Mouse (Mus musculus) stomach, embryonic 16.5 days (tissue): ENCODE results near the gene Slc24a3. TPM values are rescaled to one million over a fixed set of nuclear protein-coding genes. Genes with fewer than 3 reads are reported as not detected.

Source experiments
- ATAC-seq: fragments of 200-750 bp; cut with Nextera tagmentation; 2 replicates; pipeline ENCODE4 v1.8.0; 2017; ENCODE audit warnings: moderate number of reproducible peaks, moderate TSS enrichment; ENCODE audit not compliant: insufficient read depth, low FRiP score
- H3K27ac ChIP-seq: fragments of 300-500 bp; sonication (generic); 2 replicates; pipeline ENCODE4 v1.5.1; 2014; ENCODE audit warnings: low read length
- H3K27me3 ChIP-seq: fragments of 300-500 bp; sonication (generic); 2 replicates; pipeline ENCODE4 v1.6.1; 2014; ENCODE audit warnings: low read length, control low read depth, mixed read lengths; ENCODE audit not compliant: control insufficient read depth, insufficient read depth
- H3K36me3 ChIP-seq: fragments of 300-500 bp; sonication (generic); 2 replicates; pipeline ENCODE4 v1.6.1; 2014; ENCODE audit warnings: low read length; ENCODE audit not compliant: control insufficient read depth, insufficient read depth
- H3K4me1 ChIP-seq: fragments of 300-500 bp; sonication (generic); 2 replicates; pipeline ENCODE4 v1.6.1; 2014; ENCODE audit warnings: low read length, control low read depth, mixed read lengths; ENCODE audit not compliant: control insufficient read depth, insufficient read depth
- H3K4me2 ChIP-seq: fragments of 300-500 bp; sonication (generic); 2 replicates; pipeline ENCODE4 v1.6.1; 2014; ENCODE audit warnings: low read depth, low read length, mixed read lengths
- H3K4me3 ChIP-seq: fragments of 300-500 bp; sonication (generic); replicated peaks from 2 replicates; pipeline ENCODE4 v1.5.1; 2014; ENCODE audit warnings: mild to moderate bottlenecking, low read length
- H3K9ac ChIP-seq: fragments of 300-500 bp; sonication (generic); 2 replicates; pipeline ENCODE4 v1.6.1; 2014; ENCODE audit warnings: low read length
- H3K9me3 ChIP-seq: fragments of 300-500 bp; sonication (generic); replicated peaks from 2 replicates; pipeline ENCODE4 v1.6.1; 2016; ENCODE audit warnings: low read length, control low read depth; ENCODE audit not compliant: control insufficient read depth
- WGBS: fragments of 180-500 bp; shearing (Covaris S2); extraction: QIAGEN DNeasy Blood & Tissue Kit; methylation state at CpG from one replicate; pipeline ENCODE4 v1.1.7; 2014; 5-methylcytosine and 5-hydroxymethylcytosine counted together
- polyA plus RNA-seq: library from polyadenylated mRNA; unstranded; fragments of >200 nt; fragmentation: Nextera tagmentation; extraction: Ambion mirVana; gene quantifications from 2 replicates; pipeline ENCODE4 v1.2.1, GENCODE M21; 2015

Gene Slc24a3
- polyA plus RNA-seq, 1 experiment from 2014 or later: 3.4 TPM

- no peak overlapping the region for H3K4me2 ChIP-seq
- no peak overlapping the region for H3K4me3 ChIP-seq
- no peak overlapping the region for H3K9ac ChIP-seq
- H3K36me3 ChIP-seq: no peaks in the 10 kb centered on the region
- WGBS: 67% methylated on average over 1 of the region's 1 CpGs
- H3K27ac ChIP-seq: no peak overlapping the region
- H3K4me1 ChIP-seq: no peaks in the 10 kb centered on the region
- no peak for ATAC-seq
- no peaks in the 10 kb centered on the region for H3K9me3 ChIP-seq
- no peaks in the 10 kb centered on the region for H3K27me3 ChIP-seq
These were observed 177.0 kb downstream of the Slc24a3 start for GRCm38 (mm10) chr2:145344521-145344920.

- H3K27me3 ChIP-seq: no peaks in the 10 kb centered on the region
- no peak for ATAC-seq
- no peaks in the 10 kb centered on the region for H3K4me1 ChIP-seq
- WGBS: 80% methylated on average over 1 of the region's 1 CpGs
- H3K9me3 ChIP-seq: no peaks in the 10 kb centered on the region
- no peak overlapping the region for H3K9ac ChIP-seq
- H3K27ac ChIP-seq: no peak overlapping the region
- no peak overlapping the region for H3K4me3 ChIP-seq
- H3K36me3 ChIP-seq: no peaks in the 10 kb centered on the region
- H3K4me2 ChIP-seq: no peak overlapping the region
These were observed 186.2 kb downstream of the Slc24a3 start for GRCm38 (mm10) chr2:145353801-145354200.

- Histone ChIP-seq H3K9me3 (no peaks in the 10 kb centered on the region), H3K27ac (no peak overlapping the region), H3K4me1 (no peaks in the 10 kb centered on the region), H3K4me3 (no peak overlapping the region), H3K4me2 (no peak overlapping the region), H3K27me3 (no peaks in the 10 kb centered on the region), H3K36me3 (no peaks in the 10 kb centered on the region), H3K9ac (no peak overlapping the region)
- 70% methylated on average over 6 of the region's 6 CpGs for WGBS
- ATAC-seq: no peak
These were observed 190.8 kb downstream of the Slc24a3 start for GRCm38 (mm10) chr2:145358236-145358942.

- Histone ChIP-seq H3K36me3 (no peaks in the 10 kb centered on the region), H3K27me3 (no peaks in the 10 kb centered on the region), H3K4me2 (no peak overlapping the region), H3K27ac (no peak overlapping the region), H3K4me1 (no peaks in the 10 kb centered on the region), H3K9ac (no peak overlapping the region), H3K9me3 (no peaks in the 10 kb centered on the region), H3K4me3 (no peak overlapping the region)
- ATAC-seq: no peak
- WGBS: 42% methylated on average over 2 of the region's 2 CpGs
These were observed 196.1 kb downstream of the Slc24a3 start for GRCm38 (mm10) chr2:145363604-145364003.

- H3K9me3 ChIP-seq: no peaks in the 10 kb centered on the region
- H3K27me3 ChIP-seq: no peaks in the 10 kb centered on the region
- no peak overlapping the region for H3K27ac ChIP-seq
- H3K4me1 ChIP-seq: no peaks in the 10 kb centered on the region
- no peak for ATAC-seq
- H3K36me3 ChIP-seq: no peaks in the 10 kb centered on the region
- H3K4me2 ChIP-seq: no peak overlapping the region
- WGBS: 59% methylated on average over 2 of the region's 2 CpGs
- H3K9ac ChIP-seq: no peak overlapping the region
- no peak overlapping the region for H3K4me3 ChIP-seq
These were observed 201.1 kb downstream of the Slc24a3 start for GRCm38 (mm10) chr2:145368701-145369100.

- Histone ChIP-seq H3K9me3 (no peaks in the 10 kb centered on the region), H3K9ac (no peak overlapping the region), H3K4me2 (no peak overlapping the region), H3K27ac (no peak overlapping the region), H3K4me1 (no peaks in the 10 kb centered on the region), H3K36me3 (no peaks in the 10 kb centered on the region), H3K27me3 (no peaks in the 10 kb centered on the region), H3K4me3 (no peak overlapping the region)
- WGBS: 57% methylated on average over 4 of the region's 4 CpGs
- no peak for ATAC-seq
These were observed 203.2 kb downstream of the Slc24a3 start for GRCm38 (mm10) chr2:145370795-145371194.

GRCm38 (mm10) chr2:145373803-145374202, 206.2 kb downstream of the Slc24a3 start:
- Histone ChIP-seq H3K4me1 (no peaks in the 10 kb centered on the region), H3K27ac (no peak overlapping the region), H3K4me2 (no peak overlapping the region), H3K9ac (no peak overlapping the region), H3K36me3 (no peaks in the 10 kb centered on the region), H3K27me3 (no peaks in the 10 kb centered on the region), H3K9me3 (no peaks in the 10 kb centered on the region), H3K4me3 (no peak overlapping the region)
- 77% methylated on average over 5 of the region's 5 CpGs for WGBS
- no peak for ATAC-seq

- no peak overlapping the region for H3K9ac ChIP-seq
- no peaks in the 10 kb centered on the region for H3K9me3 ChIP-seq
- H3K27me3 ChIP-seq: no peaks in the 10 kb centered on the region
- no peak overlapping the region for H3K27ac ChIP-seq
- no peak overlapping the region for H3K4me3 ChIP-seq
- H3K36me3 ChIP-seq: no peaks in the 10 kb centered on the region
- no peak overlapping the region for H3K4me2 ChIP-seq
- peak; percentile 40; the same call in 1 of the 2 replicates for ATAC-seq
- no peaks in the 10 kb centered on the region for H3K4me1 ChIP-seq
- WGBS: 66% methylated on average over 13 of the region's 13 CpGs
These were observed 215.6 kb downstream of the Slc24a3 start for GRCm38 (mm10) chr2:145382908-145383770.

- Histone ChIP-seq H3K9me3 (no peaks in the 10 kb centered on the region), H3K27me3 (no peaks in the 10 kb centered on the region), H3K4me1 (no peaks in the 10 kb centered on the region), H3K36me3 (no peaks in the 10 kb centered on the region), H3K9ac (no peak overlapping the region), H3K4me3 (no peak overlapping the region), H3K4me2 (no peak overlapping the region), H3K27ac (no peak overlapping the region)
- ATAC-seq: no peak
- whole genome bisulfite sequencing: 83% methylated on average over 2 of the region's 2 CpGs
These were observed 216.7 kb downstream of the Slc24a3 start for GRCm38 (mm10) chr2:145384221-145384620.
